Mouse (Mus musculus) neutrophil, adult 65 days (primary cell): Measurements from ENCODE around the gene Spaca7. TPM values are rescaled to one million over a fixed set of nuclear protein-coding genes. Genes with fewer than 3 reads are reported as not detected.

ENCODE experiments used
- total RNA-seq: library from RNA; stranded (reverse); gene quantifications from 2 replicates; pipeline ENCODE4 v1.2.4, GENCODE M21; 2023

Gene Spaca7
- not detected in 2 replicates for total RNA-seq

DNA sequence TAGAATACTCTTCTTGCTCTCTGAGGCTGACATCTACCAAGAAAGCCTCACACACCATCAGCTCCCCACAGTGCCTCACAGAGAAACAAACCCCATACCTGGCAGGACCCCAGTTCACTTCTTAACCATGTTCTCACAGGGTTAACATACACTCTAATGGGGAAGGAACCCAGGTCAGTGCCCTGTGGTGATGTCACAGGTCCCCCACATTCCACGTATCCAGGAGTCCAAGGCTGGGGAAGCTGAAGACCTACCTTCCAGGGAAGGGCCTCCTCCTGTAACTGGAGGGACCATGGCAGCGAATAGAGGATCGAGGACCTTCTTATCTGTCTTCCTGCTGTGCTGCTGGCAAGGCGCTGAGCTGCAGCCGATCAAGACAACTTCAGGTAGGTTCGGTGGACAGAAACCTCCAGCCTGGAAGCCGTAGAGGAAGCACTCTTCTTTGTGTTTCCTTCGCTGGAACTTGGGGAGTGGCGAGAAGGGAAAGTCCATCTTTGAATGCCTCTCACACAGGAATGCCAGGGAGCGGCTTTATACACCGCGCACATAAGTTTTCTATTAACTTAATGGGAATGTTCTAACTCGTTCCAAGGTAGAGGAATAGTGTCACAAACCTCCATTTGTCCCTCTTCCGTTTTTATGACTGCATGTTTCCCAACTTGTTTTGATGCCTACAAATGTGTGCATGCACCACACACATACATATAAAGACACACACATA is at the start of gene Spaca7:
Gene Spaca7 (plus strand): TSS at position 216 of the 721 bp plus-strand sequence.

Other genes starting within 250 kb of the Spaca7 start
- not detected in 2 replicates for gene Sox1, start 177.7 kb upstream of the Spaca7 start, total RNA-seq
- gene Tubgcp3, start 99.2 kb downstream of the Spaca7 start, total RNA-seq: 28.1 and 38.1 TPM in 2 replicates
- 132 and 233 TPM in 2 replicates for gene Atp11a, start 184.0 kb downstream of the Spaca7 start, total RNA-seq